Mouse (Mus musculus): ENCODE measurements at regions not wholly inside any gene's neighbourhood (a gene's known extent, or its start where the extent isn't known, plus 50 kb on each side); places are given as distances from the start of the nearest gene placed in this dataset.

- DNase-seq, result no peak
Observed at GRCm38 (mm10) chr8:102845362-102845761, 59.9 kb upstream of the Cdh11 start.

GRCm38 (mm10) chr8:102860021-102860420 lies 74.6 kb upstream of the Cdh11 start:
- no peak for DNase-seq

GRCm38 (mm10) chr8:102899525-102899924 lies 114.1 kb upstream of the Cdh11 start:
- DNase-seq, result no peak

- DNase-seq, result peak; percentile 20
Observed at GRCm38 (mm10) chr8:102900662-102901061, 115.2 kb upstream of the Cdh11 start.

GRCm38 (mm10) chr8:102907444-102907843 lies 122.0 kb upstream of the Cdh11 start:
- DNase-seq, result peak; percentile 38

- peak; percentile 39 for DNase-seq
Observed at GRCm38 (mm10) chr8:102931342-102931835, 145.9 kb upstream of the Cdh11 start.

- DNase-seq, result no peak
Observed at GRCm38 (mm10) chr8:102938771-102939170, 153.3 kb upstream of the Cdh11 start.

GRCm38 (mm10) chr8:102945546-102945945 lies 160.1 kb upstream of the Cdh11 start:
- DNase-seq, result no peak

GRCm38 (mm10) chr8:102978161-102978581 lies 192.7 kb upstream of the Cdh11 start:
- DNase-seq, result peak; percentile 62

GRCm38 (mm10) chr8:102983220-102983909 lies 197.9 kb upstream of the Cdh11 start:
- peak; percentile 74 for DNase-seq

GRCm38 (mm10) chr8:102983910-102984225 lies 198.4 kb upstream of the Cdh11 start:
- peak; percentile 75 for DNase-seq

- DNase-seq, result peak; percentile 5
Observed at GRCm38 (mm10) chr8:103007284-103007984, 222.0 kb upstream of the Cdh11 start.

- no peak for DNase-seq
Observed at GRCm38 (mm10) chr8:103019121-103019520, 233.7 kb upstream of the Cdh11 start.

- DNase-seq, result no peak
Observed at GRCm38 (mm10) chr8:103023237-103023636, 237.8 kb upstream of the Cdh11 start.

GRCm38 (mm10) chr8:103031708-103032107 lies 246.3 kb upstream of the Cdh11 start:
- no peak for DNase-seq

GRCm38 (mm10) chr8:103033956-103034355 lies 248.5 kb upstream of the Cdh11 start:
- DNase-seq, result no peak

GRCm38 (mm10) chr8:103072079-103072635 lies 286.7 kb upstream of the Cdh11 start:
- peak; percentile 17 for DNase-seq

- DNase-seq, result peak; percentile 28
Observed at GRCm38 (mm10) chr8:103072646-103073045, 287.2 kb upstream of the Cdh11 start.

GRCm38 (mm10) chr8:103078559-103078958 lies 293.1 kb upstream of the Cdh11 start:
- peak; percentile 44 for DNase-seq

- no peak for DNase-seq
Observed at GRCm38 (mm10) chr8:103086956-103087482, 301.6 kb upstream of the Cdh11 start.

- DNase-seq, result no peak
Observed at GRCm38 (mm10) chr8:103096496-103097092, 311.2 kb upstream of the Cdh11 start.

- DNase-seq, result no peak
Observed at GRCm38 (mm10) chr8:103125581-103125980, 340.1 kb upstream of the Cdh11 start.

- DNase-seq, result no peak
Observed at GRCm38 (mm10) chr8:103138136-103138535, 352.7 kb upstream of the Cdh11 start.
